Mouse (Mus musculus): ENCODE measurements around the gene Mob3b. TPM values are rescaled to one million over a fixed set of nuclear protein-coding genes. Genes with fewer than 3 reads are reported as not detected.
A peak's percentile ranks its signal among the peaks of the same experiment; 100 is the strongest.

Mob3b gene
- total and polyA plus RNA-seq, 2 experiments, result 16.5 to 18.3 TPM

DNA sequence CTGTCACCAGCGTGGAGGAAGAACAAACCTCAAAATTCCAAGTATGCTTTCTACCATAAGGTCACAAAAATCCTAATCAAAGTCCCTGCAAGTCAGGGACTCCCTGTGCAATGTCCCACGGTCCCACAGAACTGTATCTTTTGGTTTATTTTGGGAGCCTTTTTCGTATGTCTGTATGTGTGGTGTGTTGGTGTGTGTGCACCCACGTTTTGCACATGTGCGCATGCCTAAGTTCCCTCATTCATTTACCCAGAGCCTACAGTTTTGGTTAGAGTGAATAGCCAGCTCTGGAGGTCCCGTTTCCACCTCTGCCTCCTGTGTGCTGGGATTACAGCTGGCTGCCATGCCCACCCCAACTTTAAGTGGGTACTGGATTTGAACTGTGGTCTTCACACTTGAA is 189.7 kb downstream of the Mob3b start:
- H3K36me3 ChIP-seq (ENCODE audit: control insufficient read depth, insufficient read depth, low read length), result no peaks in the 10 kb centered on the region
- no peak overlapping the region for H3K27ac ChIP-seq (replicated peaks; ENCODE audit: insufficient read depth, low read depth, low read length)
- H3K4me3 ChIP-seq (ENCODE audit: insufficient read depth, low read depth, low read length), result no peak overlapping the region
- WGBS, result 88% methylated on average over 6 of the region's 6 CpGs
- no peak overlapping the region for H3K9ac ChIP-seq (ENCODE audit: low read depth, low read length)
- no peak for TF ChIP-seq CTCF (IDR thresholded peaks at IDR 0.05; ENCODE audit: low read depth, low read length)
- no peak for TF ChIP-seq POLR2A (IDR thresholded peaks at IDR 0.05; ENCODE audit: extremely low read depth, insufficient read depth, low read length)
- DNase-seq (ENCODE audit: extremely low read depth, low read depth, low spot score), result no peak
- H3K79me2 ChIP-seq (ENCODE audit: control insufficient read depth, insufficient read depth, low read length), result peaks cover 27% of the 10 kb centered on the region
- peaks cover 19% of the 10 kb centered on the region for H3K4me1 ChIP-seq (ENCODE audit: control insufficient read depth, insufficient read depth, low read length)
- H3K27me3 ChIP-seq (ENCODE audit: control insufficient read depth, insufficient read depth, low read length), result no peaks in the 10 kb centered on the region

DNA sequence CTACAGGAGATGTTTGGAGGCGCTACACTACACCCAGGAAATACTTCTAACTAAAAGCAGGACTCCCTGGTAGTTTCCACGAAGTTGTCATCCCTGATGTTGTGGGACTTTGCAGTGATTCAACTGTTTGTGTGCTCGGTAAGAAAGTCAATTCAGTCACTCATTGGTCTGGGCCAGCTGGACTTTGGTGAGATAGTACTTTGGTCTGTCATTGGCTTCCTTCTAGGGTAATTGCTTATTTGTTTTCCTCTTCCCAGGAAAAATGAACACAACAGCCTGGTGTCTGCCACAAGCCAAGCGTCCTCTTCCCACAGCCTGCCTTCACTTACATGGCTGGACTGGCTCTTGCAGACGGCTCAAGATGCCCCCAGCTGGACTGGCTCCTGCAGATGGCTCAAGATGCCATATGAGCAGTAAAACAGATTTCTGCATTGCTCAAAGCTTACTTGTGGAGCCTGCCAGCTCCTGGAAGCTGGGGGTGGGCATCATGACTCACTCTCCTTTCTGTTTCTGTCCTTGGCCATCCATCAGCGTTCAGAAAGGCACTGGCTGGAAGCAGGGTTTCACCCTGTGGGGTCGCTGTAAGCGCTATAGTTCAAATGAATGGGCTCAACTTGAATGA is 190.8 kb downstream of the Mob3b start:
- Histone ChIP-seq H3K79me2 (ENCODE audit: control insufficient read depth, insufficient read depth, low read length) (peaks cover 33% of the 10 kb centered on the region), H3K9ac (ENCODE audit: low read depth, low read length) (no peak overlapping the region; the same call in 1 of the 2 replicates), H3K27me3 (ENCODE audit: control insufficient read depth, insufficient read depth, low read length) (no peaks in the 10 kb centered on the region), H3K27ac (replicated peaks; ENCODE audit: insufficient read depth, low read depth, low read length) (peak overlapping the region; percentile 94), H3K36me3 (ENCODE audit: control insufficient read depth, insufficient read depth, low read length) (no peaks in the 10 kb centered on the region), H3K4me3 (ENCODE audit: insufficient read depth, low read depth, low read length) (no peak overlapping the region), H3K4me1 (ENCODE audit: control insufficient read depth, insufficient read depth, low read length) (peaks cover 19% of the 10 kb centered on the region)
- DNase-seq (ENCODE audit: extremely low read depth, low read depth, low spot score), result peak; percentile 94
- no peak for TF ChIP-seq CTCF (IDR thresholded peaks at IDR 0.05; ENCODE audit: low read depth, low read length)
- TF ChIP-seq POLR2A (IDR thresholded peaks at IDR 0.05; ENCODE audit: extremely low read depth, insufficient read depth, low read length), result no peak
- 21% methylated on average over 8 of the region's 8 CpGs for WGBS

DNA sequence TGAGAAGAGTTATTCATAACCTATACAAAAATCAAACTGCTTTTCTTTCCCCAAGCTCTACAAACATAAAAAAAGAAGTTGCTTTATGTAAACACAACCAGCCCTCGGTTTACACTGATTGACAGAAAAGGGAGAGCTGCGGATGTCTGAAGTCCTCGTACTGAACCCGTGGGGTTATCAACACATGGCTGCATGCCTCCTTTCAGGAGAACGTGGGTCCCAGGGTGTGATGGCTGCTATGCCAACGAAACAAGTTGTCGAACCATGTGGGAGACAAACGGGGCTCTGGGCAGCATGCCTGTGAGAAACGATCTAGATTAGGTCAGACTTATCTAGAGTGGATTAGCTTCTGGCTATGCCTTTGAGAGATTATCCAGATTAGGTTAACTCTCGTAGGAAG is 192.4 kb downstream of the Mob3b start:
- peaks cover 31% of the 10 kb centered on the region for H3K79me2 ChIP-seq (ENCODE audit: control insufficient read depth, insufficient read depth, low read length)
- H3K27ac ChIP-seq (replicated peaks; ENCODE audit: insufficient read depth, low read depth, low read length), result no peak overlapping the region
- no peak overlapping the region for H3K4me3 ChIP-seq (ENCODE audit: insufficient read depth, low read depth, low read length)
- H3K36me3 ChIP-seq (ENCODE audit: control insufficient read depth, insufficient read depth, low read length), result no peaks in the 10 kb centered on the region
- H3K4me1 ChIP-seq (ENCODE audit: control insufficient read depth, insufficient read depth, low read length), result peaks cover 21% of the 10 kb centered on the region
- no peak overlapping the region for H3K9ac ChIP-seq (ENCODE audit: low read depth, low read length)
- peak; percentile 43 for DNase-seq (ENCODE audit: extremely low read depth, low read depth, low spot score)
- WGBS, result 19% methylated on average over 10 of the region's 10 CpGs
- TF ChIP-seq POLR2A (IDR thresholded peaks at IDR 0.05; ENCODE audit: extremely low read depth, insufficient read depth, low read length), result no peak
- TF ChIP-seq CTCF (IDR thresholded peaks at IDR 0.05; ENCODE audit: low read depth, low read length), result no peak
- no peaks in the 10 kb centered on the region for H3K27me3 ChIP-seq (ENCODE audit: control insufficient read depth, insufficient read depth, low read length)

DNA sequence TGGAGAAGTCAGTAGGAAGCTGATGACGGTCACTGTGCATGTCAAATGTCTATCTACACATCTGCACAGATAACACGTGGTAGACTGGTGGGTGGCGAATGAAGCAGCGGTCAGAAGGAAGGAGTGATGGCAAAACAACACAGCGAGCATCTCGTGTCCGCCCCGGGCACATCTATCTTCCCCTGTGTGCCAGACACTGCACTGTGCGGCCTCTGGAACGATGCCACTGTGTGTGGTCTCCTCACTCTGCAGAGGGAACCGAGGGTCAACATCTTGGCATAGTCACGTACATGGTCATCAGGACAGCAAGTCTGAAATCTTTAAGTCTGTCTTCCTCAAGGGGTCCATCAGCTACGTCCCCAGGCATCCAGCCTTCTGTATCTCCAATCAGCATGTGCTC is 193.3 kb downstream of the Mob3b start:
- DNase-seq (ENCODE audit: extremely low read depth, low read depth, low spot score), result no peak
- H3K79me2 ChIP-seq (ENCODE audit: control insufficient read depth, insufficient read depth, low read length), result peaks cover 27% of the 10 kb centered on the region
- no peak overlapping the region for H3K4me3 ChIP-seq (ENCODE audit: insufficient read depth, low read depth, low read length)
- H3K9ac ChIP-seq (ENCODE audit: low read depth, low read length), result no peak overlapping the region
- TF ChIP-seq CTCF (IDR thresholded peaks at IDR 0.05; ENCODE audit: low read depth, low read length), result no peak
- TF ChIP-seq POLR2A (IDR thresholded peaks at IDR 0.05; ENCODE audit: extremely low read depth, insufficient read depth, low read length), result no peak
- H3K27ac ChIP-seq (replicated peaks; ENCODE audit: insufficient read depth, low read depth, low read length), result no peak overlapping the region
- WGBS, result 88% methylated on average over 13 of the region's 13 CpGs
- H3K27me3 ChIP-seq (ENCODE audit: control insufficient read depth, insufficient read depth, low read length), result no peaks in the 10 kb centered on the region
- H3K36me3 ChIP-seq (ENCODE audit: control insufficient read depth, insufficient read depth, low read length), result no peaks in the 10 kb centered on the region
- H3K4me1 ChIP-seq (ENCODE audit: control insufficient read depth, insufficient read depth, low read length), result peaks cover 25% of the 10 kb centered on the region

DNA sequence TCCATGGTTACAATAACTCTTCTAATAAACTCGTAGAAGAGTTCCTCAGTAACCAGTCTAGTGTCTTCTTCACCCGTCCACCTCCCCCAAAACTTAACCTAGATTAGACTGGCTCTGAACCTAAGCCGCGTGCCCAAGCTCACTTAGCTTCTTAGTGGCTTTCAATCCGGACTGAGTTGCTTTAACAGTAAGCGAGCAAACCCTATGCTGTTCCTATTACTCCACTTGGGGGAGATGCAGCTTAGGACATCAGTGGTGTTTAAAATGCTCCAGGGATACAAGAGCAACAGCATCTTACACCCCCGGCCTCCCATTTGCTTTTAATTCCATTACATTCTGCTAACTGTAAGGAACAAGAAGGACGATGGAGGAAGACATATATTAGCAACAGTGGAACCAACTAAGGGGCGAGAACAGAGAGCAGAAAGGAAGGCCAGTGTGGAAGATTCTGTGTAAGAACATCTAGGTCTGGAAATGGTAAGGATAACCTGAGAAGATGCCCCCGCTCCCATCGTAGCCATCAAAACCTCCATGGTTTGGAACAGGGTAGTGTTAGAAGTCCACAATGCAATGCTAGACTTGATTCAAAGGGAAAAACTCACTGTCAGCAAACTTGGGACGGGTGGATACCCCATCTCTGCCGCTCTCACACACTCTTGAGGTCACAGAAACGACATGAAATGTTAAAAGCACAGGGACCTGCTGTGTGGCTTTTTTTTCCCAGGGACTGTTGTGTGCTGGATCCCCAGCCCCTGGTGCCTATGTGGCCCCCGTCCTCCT is 196.3 kb downstream of the Mob3b start:
- H3K27ac ChIP-seq (replicated peaks; ENCODE audit: insufficient read depth, low read depth, low read length), result peak overlapping the region; percentile 56
- peak; percentile 69 for DNase-seq (ENCODE audit: extremely low read depth, low read depth, low spot score)
- peaks cover 16% of the 10 kb centered on the region for H3K4me1 ChIP-seq (ENCODE audit: control insufficient read depth, insufficient read depth, low read length)
- peaks cover 36% of the 10 kb centered on the region for H3K79me2 ChIP-seq (ENCODE audit: control insufficient read depth, insufficient read depth, low read length)
- no peaks in the 10 kb centered on the region for H3K36me3 ChIP-seq (ENCODE audit: control insufficient read depth, insufficient read depth, low read length)
- TF ChIP-seq POLR2A (IDR thresholded peaks at IDR 0.05; ENCODE audit: extremely low read depth, insufficient read depth, low read length) (no peak), CTCF (IDR thresholded peaks at IDR 0.05; ENCODE audit: low read depth, low read length) (no peak)
- no peaks in the 10 kb centered on the region for H3K27me3 ChIP-seq (ENCODE audit: control insufficient read depth, insufficient read depth, low read length)
- H3K4me3 ChIP-seq (ENCODE audit: insufficient read depth, low read depth, low read length), result no peak overlapping the region
- H3K9ac ChIP-seq (ENCODE audit: low read depth, low read length), result no peak overlapping the region
- WGBS, result 74% methylated on average over 15 of the region's 15 CpGs

DNA sequence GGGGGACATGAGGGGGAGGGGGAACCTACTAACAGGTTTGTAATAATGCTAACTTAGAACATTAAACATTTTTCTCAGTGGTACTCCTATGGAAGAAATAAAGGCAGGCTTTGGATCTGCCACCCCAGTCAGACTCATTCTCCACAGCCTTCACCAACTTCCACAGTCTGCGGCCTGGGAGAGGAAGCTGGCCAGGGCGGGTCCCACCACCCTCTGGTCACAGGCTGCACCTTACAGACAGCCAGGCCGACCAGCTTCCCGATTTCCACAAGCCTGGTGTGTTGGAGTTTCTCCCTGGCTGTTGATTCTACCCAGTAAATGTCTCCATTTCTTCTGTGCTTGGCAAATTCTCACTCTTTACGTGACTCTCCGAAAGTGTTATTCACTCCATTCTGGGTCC is 197.8 kb downstream of the Mob3b start:
- DNase-seq (ENCODE audit: extremely low read depth, low read depth, low spot score), result no peak
- Histone ChIP-seq H3K36me3 (ENCODE audit: control insufficient read depth, insufficient read depth, low read length) (no peaks in the 10 kb centered on the region), H3K4me1 (ENCODE audit: control insufficient read depth, insufficient read depth, low read length) (peaks cover 6% of the 10 kb centered on the region), H3K9ac (ENCODE audit: low read depth, low read length) (no peak overlapping the region), H3K27ac (replicated peaks; ENCODE audit: insufficient read depth, low read depth, low read length) (peak overlapping the region; percentile 38), H3K79me2 (ENCODE audit: control insufficient read depth, insufficient read depth, low read length) (peaks cover 30% of the 10 kb centered on the region), H3K4me3 (ENCODE audit: insufficient read depth, low read depth, low read length) (no peak overlapping the region), H3K27me3 (ENCODE audit: control insufficient read depth, insufficient read depth, low read length) (no peaks in the 10 kb centered on the region)
- WGBS, result 40% methylated on average over 6 of the region's 6 CpGs
- TF ChIP-seq POLR2A (IDR thresholded peaks at IDR 0.05; ENCODE audit: extremely low read depth, insufficient read depth, low read length), result no peak
- TF ChIP-seq CTCF (IDR thresholded peaks at IDR 0.05; ENCODE audit: low read depth, low read length), result no peak

All from liver, adult 2 months (tissue).